Mouse (Mus musculus) hindbrain, embryonic 11.5 days (tissue): ENCODE results near the gene Dhx33. TPM values are rescaled to one million over a fixed set of nuclear protein-coding genes. Genes with fewer than 3 reads are reported as not detected.

ENCODE experiments used
- ATAC-seq: fragments of 200-750 bp; cut with Nextera tagmentation; 2 replicates; pipeline ENCODE4 v1.8.0; 2017; ENCODE audit warnings: mild to moderate bottlenecking, moderate TSS enrichment, moderate library complexity; ENCODE audit not compliant: low FRiP score
- DNase-seq: peaks from one replicate; pipeline ENCODE4 v3.0.0-alpha.2; 2015; ENCODE audit warnings: low spot score
- H3K27ac ChIP-seq: fragments of 300-500 bp; sonication (generic); 2 replicates; pipeline ENCODE4 v1.5.1; 2014; ENCODE audit warnings: mild to moderate bottlenecking, low read depth, low read length
- H3K27me3 ChIP-seq: fragments of 300-500 bp; sonication (generic); 2 replicates; pipeline ENCODE4 v1.6.1; 2014; ENCODE audit warnings: mild to moderate bottlenecking, low read length, moderate library complexity, mixed read lengths; ENCODE audit not compliant: control insufficient read depth, insufficient read depth
- H3K36me3 ChIP-seq: fragments of 300-500 bp; sonication (generic); 2 replicates; pipeline ENCODE4 v1.6.1; 2014; ENCODE audit warnings: mild to moderate bottlenecking, low read length, moderate library complexity, mixed read lengths; ENCODE audit not compliant: control insufficient read depth, insufficient read depth
- H3K4me1 ChIP-seq: fragments of 300-500 bp; sonication (generic); replicated peaks from 2 replicates; pipeline ENCODE4 v1.6.1; 2014; ENCODE audit warnings: low read length, mixed read lengths; ENCODE audit not compliant: control insufficient read depth, insufficient read depth
- H3K4me2 ChIP-seq: fragments of 300-500 bp; sonication (generic); replicated peaks from 2 replicates; pipeline ENCODE4 v1.6.1; 2014; ENCODE audit warnings: mild to moderate bottlenecking, low read depth, low read length
- H3K4me3 ChIP-seq: fragments of 300-500 bp; sonication (generic); 2 replicates; pipeline ENCODE4 v1.5.1; 2014; ENCODE audit warnings: low read depth, low read length
- H3K9ac ChIP-seq: fragments of 300-500 bp; sonication (generic); 2 replicates; pipeline ENCODE4 v1.6.1; 2014; ENCODE audit warnings: low read depth, low read length
- H3K9me3 ChIP-seq: fragments of 300-500 bp; sonication (generic); 2 replicates; pipeline ENCODE4 v1.6.1; 2016; ENCODE audit warnings: low read length; ENCODE audit not compliant: control insufficient read depth
- WGBS: fragments of 180-500 bp; shearing (Covaris S2); extraction: QIAGEN DNeasy Blood & Tissue Kit; methylation state at CpG from one replicate; pipeline ENCODE4 v1.1.7; 2014; 5-methylcytosine and 5-hydroxymethylcytosine counted together
- polyA plus RNA-seq: library from polyadenylated mRNA; unstranded; fragments of >200 nt; fragmentation: Nextera tagmentation; extraction: Ambion mirVana; gene quantifications from 2 replicates; pipeline ENCODE4 v1.2.1, GENCODE M21; 2014

Gene Dhx33
- polyA plus RNA-seq, 1 experiment from 2014 or later: 17.8 TPM

DNA sequence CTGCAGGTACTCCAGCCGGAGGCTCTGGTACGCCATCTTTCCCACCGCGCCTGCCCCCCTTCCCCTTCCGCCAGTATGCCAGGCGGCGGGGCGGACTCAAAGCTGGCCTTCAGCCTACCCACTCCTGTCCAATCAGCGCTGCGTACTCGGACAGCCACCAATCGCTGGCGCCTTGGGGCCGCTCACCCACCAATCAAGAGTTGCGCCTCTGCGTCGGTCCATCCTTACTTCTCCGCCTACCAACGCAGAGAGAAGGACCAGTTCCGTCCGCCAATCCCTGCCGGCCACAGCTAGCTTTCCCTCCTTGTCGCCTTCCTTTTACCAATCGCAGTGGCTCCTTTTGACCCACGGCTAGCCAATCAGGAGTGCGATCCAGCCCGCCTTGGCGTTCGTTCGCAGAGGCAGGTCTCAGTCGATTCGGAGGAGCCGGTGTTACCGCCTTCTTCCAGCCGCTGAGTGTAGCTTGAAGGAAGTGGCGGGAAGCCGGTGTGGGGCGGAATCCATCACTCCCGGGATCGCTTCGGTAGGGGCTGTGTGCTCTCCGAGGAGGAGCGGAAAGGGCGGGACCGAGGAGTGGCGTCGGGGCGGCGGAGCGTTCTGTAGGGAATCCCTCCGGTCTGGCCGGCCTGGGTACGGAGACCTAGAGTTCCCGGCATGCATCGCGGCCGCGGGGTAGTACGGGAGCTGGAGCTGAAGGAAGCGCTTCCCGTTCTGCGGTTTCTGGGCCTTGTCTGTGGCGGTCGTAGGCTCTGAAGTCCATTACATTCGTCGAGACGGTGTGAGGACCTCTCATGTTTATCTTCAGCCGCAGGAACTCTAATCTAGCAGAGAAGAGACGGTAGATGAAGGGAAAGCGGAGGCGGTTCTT is 15.2 kb upstream of the Dhx33 start, which contains the start of the genes Mis12 and Derl2:
TSS of gene Mis12 (plus strand) at position 411 of the 868 bp plus-strand sequence.
TSS of gene Derl2 (minus strand) at position 641 of the 868 bp plus-strand sequence.
- peak; percentile 100 for ATAC-seq
- Histone ChIP-seq H3K4me2 (peak within 1 kb of the TSS; percentile 84), H3K4me1 (peaks cover 8% of the 10 kb centered on the region), H3K36me3 (no peaks in the 10 kb centered on the region), H3K27ac (peak within 1 kb of the TSS; percentile 86), H3K9me3 (no peaks in the 10 kb centered on the region), H3K4me3 (peak within 1 kb of the TSS; percentile 85), H3K27me3 (no peaks in the 10 kb centered on the region), H3K9ac (peak within 1 kb of the TSS; percentile 85)
- under 1% methylated on average over 67 of the region's 71 CpGs for WGBS
- peak; percentile 96 for DNase-seq

DNA sequence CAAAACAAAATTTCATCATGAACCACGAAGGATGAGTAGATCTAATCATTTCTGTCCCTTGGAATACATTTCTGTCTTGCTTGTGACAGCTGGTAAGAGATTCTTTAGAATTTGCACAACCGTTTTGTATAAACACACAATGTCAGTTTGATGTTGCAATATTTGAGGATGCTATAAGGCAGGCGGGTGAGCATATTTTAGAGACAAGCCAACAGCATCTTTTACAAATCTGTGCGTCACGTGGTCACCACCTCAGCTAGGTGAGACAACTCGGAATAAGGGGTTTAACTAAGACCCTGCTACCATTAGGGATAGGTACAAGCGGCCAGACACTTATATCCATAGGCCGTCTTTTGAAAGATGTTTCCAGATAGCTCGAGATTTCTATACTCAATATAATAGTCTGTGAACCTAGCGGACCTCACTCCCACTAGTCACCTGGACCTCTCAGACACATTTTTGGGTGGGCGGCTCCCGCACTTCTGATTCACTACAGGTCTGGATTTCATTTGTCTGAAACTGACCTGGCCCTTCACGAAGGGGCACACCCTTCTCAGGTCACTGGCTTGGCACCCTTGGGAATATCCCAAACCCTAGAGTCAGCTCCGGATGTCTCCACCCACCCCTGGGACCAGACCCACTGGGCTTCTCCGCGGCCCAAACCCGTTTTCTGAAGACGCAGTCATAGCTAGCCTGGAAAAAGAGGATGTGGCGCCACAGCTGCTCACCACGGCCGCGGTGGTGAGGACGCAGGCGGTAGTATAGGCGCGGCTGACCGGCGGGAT is 14.4 kb upstream of the Dhx33 start:
- no peaks in the 10 kb centered on the region for H3K36me3 ChIP-seq
- peak overlapping the region; percentile 48; the same call in 1 of the 2 replicates for H3K27ac ChIP-seq
- peak overlapping the region; percentile 84 for H3K4me2 ChIP-seq
- WGBS: 6% methylated on average over 28 of the region's 28 CpGs
- no peak for DNase-seq
- no peaks in the 10 kb centered on the region for H3K27me3 ChIP-seq
- H3K9me3 ChIP-seq: no peaks in the 10 kb centered on the region
- H3K9ac ChIP-seq: peak overlapping the region; percentile 85
- no peak for ATAC-seq
- peaks cover 8% of the 10 kb centered on the region for H3K4me1 ChIP-seq
- H3K4me3 ChIP-seq: peak overlapping the region; percentile 85

DNA sequence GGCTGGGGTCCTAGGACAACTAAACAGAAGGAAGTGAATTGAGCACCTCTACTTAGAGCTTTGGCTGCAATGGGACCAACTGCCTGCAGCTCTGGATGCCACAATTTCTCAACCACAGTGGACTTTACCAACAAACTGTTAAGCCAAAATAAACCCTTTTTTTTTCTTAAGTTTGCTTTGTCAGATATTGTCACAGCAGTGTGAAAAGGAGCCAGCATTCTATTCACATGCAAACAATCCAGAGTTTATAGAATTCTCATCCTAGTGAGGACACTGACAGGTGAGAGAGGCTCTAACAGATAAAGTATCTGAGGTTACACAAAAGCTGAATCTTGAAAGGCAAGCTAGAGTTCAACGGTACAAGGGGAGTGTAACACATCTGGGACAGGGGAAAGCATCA is 12.8 kb upstream of the Dhx33 start:
- no peak overlapping the region for H3K9ac ChIP-seq
- ATAC-seq (no peak), DNase-seq (no peak)
- H3K36me3 ChIP-seq: peaks cover 3% of the 10 kb centered on the region; the same call in 1 of the 2 replicates
- no peaks in the 10 kb centered on the region for H3K27me3 ChIP-seq
- no peak overlapping the region for H3K27ac ChIP-seq
- no peak overlapping the region for H3K4me2 ChIP-seq
- peaks cover 8% of the 10 kb centered on the region for H3K4me1 ChIP-seq
- H3K9me3 ChIP-seq: no peaks in the 10 kb centered on the region
- no peak overlapping the region for H3K4me3 ChIP-seq
- WGBS: 91% methylated on average over 1 of the region's 1 CpGs

DNA sequence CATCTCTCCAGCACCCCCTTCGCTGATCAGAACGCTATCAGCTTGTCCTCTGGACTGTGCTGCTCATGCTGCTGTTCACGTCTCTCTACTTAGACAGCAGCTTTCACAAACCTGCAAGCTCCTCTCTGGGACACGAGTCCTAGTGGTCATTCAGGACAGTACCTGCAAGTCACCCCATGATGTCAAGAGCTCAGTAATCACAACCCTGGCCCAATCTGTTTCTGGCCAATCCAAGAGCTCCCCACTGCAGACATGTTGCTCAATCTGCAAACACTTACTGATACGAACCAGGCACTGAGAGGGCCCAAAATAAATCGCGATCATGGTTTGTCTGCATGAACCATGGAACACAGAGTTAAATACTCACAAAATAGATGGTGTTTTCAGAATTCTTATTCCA is 8.5 kb upstream of the Dhx33 start:
- Histone ChIP-seq H3K4me2 (no peak overlapping the region), H3K4me3 (no peak overlapping the region), H3K27me3 (no peaks in the 10 kb centered on the region), H3K9ac (no peak overlapping the region), H3K4me1 (no peaks in the 10 kb centered on the region), H3K36me3 (peaks cover 11% of the 10 kb centered on the region), H3K27ac (no peak overlapping the region), H3K9me3 (no peaks in the 10 kb centered on the region)
- WGBS: 93% methylated on average over 7 of the region's 7 CpGs
- DNase-seq (no peak), ATAC-seq (no peak)

DNA sequence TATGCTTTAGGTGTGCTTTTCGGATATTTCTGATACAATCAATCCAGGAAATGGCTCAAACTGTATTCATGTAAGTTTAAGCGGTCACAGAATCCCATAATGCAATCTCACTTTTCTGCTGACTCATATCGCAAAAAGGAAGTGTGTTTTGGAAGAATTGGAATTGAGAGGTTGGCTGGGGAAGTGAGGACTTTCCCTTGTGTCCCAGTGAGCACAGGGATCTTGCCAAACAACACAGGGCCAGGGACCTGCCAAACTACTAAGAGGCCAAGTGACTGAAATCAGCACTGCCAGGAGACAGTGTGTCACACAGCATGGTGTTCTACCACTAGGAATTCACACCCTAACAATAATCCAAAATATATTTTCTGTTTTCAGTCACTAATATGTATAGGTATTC is 4.1 kb upstream of the Dhx33 start:
- 93% methylated on average over 3 of the region's 3 CpGs for WGBS
- H3K27me3 ChIP-seq: no peaks in the 10 kb centered on the region
- no peak overlapping the region for H3K9ac ChIP-seq
- H3K27ac ChIP-seq: no peak overlapping the region
- 0 out of 2 replicates have a peak, but pooled peaks cover under 1% of the 10 kb centered on the region for H3K4me1 ChIP-seq
- H3K36me3 ChIP-seq: peaks cover 11% of the 10 kb centered on the region
- H3K9me3 ChIP-seq: no peaks in the 10 kb centered on the region
- ATAC-seq: no peak
- no peak overlapping the region for H3K4me3 ChIP-seq
- no peak overlapping the region for H3K4me2 ChIP-seq
- DNase-seq: no peak

DNA sequence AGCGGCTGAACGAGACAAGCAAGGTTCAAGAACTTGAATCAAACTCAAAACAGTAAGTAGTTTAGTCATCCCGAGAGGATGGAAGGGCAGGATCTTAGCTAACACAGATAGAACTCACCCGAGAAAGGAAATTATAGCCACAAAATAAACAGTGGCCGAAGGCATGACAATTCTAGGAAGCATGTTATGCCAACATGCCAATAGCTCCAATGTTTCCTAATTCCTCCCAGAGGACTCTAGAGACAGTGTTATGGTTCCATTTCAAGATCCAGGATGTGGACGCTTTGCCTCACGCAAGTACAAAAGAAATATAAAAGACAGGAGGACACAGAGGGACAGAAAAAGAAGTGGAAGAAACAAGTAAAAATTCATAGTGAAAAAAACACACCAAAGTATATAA is 3.6 kb upstream of the Dhx33 start:
- ATAC-seq (no peak), DNase-seq (no peak)
- no peak overlapping the region for H3K9ac ChIP-seq
- no peak overlapping the region for H3K4me2 ChIP-seq
- H3K27ac ChIP-seq: no peak overlapping the region
- H3K4me3 ChIP-seq: no peak overlapping the region
- H3K27me3 ChIP-seq: no peaks in the 10 kb centered on the region
- H3K36me3 ChIP-seq: peaks cover 11% of the 10 kb centered on the region
- H3K9me3 ChIP-seq: no peaks in the 10 kb centered on the region
- peaks cover 5% of the 10 kb centered on the region; the same call in 1 of the 2 replicates for H3K4me1 ChIP-seq
- 91% methylated on average over 7 of the region's 7 CpGs for WGBS

DNA sequence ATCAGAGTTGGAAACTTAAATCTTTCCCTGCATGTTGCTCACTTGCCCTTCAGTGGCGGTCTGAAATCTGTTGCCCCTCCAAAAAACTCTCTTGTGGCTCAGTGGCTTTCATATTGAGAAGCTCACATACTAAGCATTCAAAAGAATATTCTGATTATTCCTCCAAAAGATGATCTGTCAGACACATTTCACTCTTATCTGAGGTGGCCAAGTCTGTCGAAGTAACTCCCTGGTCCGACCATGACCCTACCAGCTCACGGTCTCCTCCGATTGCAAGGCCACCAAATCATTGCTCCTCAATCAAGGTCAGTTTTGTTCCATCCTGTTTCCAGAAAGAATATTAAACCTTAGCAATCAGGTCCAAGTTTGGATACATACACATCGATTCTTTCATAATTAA is 2.8 kb upstream of the Dhx33 start:
- no peaks in the 10 kb centered on the region for H3K9me3 ChIP-seq
- H3K27me3 ChIP-seq: no peaks in the 10 kb centered on the region
- H3K36me3 ChIP-seq: peaks cover 8% of the 10 kb centered on the region
- no peak for ATAC-seq
- H3K9ac ChIP-seq: no peak overlapping the region
- no peak overlapping the region for H3K4me2 ChIP-seq
- WGBS: 96% methylated on average over 6 of the region's 6 CpGs
- H3K27ac ChIP-seq: no peak overlapping the region
- no peak for DNase-seq
- peaks cover 6% of the 10 kb centered on the region; the same call in 1 of the 2 replicates for H3K4me1 ChIP-seq
- H3K4me3 ChIP-seq: no peak overlapping the region

DNA sequence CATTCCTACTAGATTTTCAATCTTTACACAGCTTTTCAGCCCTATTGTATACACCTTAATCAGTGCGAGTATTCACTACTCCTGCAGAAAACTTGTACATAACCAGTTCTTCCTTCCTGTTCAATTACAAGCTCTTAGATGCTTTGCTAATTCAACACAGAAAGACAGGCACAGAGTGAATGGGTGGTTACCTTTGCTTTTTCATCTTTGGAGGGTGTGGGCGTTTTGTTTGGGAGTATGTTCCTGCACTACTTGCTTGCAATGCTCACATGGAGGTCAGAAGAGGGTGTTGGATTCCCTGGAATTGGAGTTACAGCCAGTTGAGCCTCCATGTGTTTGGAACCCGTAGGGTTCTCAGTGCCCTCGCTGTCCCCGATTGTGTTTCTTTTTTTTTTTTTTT is 809 bp upstream of the Dhx33 start:
- Histone ChIP-seq H3K27ac (no peak overlapping the region), H3K9me3 (no peaks in the 10 kb centered on the region), H3K4me1 (peaks cover 6% of the 10 kb centered on the region; the same call in 1 of the 2 replicates), H3K27me3 (no peaks in the 10 kb centered on the region), H3K4me2 (peak overlapping the region; percentile 22; the same call in 1 of the 2 replicates), H3K36me3 (peaks cover 5% of the 10 kb centered on the region), H3K4me3 (no peak overlapping the region), H3K9ac (no peak overlapping the region)
- 65% methylated on average over 5 of the region's 5 CpGs for WGBS
- DNase-seq (peak; percentile 14), ATAC-seq (no peak)
